Mouse (Mus musculus) olfactory bulb, adult 2 months (tissue): ENCODE measurements around the gene Steap3.

ENCODE experiments used
- CTCF ChIP-seq: fragments of 200-500 bp; IDR thresholded peaks from 2 replicates; pipeline ENCODE4 v1.5.1; 2012; ENCODE audit warnings: low read depth, mild to moderate bottlenecking, low read length, moderate library complexity; ENCODE audit not compliant: insufficient read depth
- POLR2A ChIP-seq: fragments of 200-500 bp; IDR thresholded peaks from 2 replicates; pipeline ENCODE4 v1.6.1; 2012; ENCODE audit warnings: mild to moderate bottlenecking, low read depth, low read length, moderate library complexity; ENCODE audit not compliant: insufficient read depth

- TF ChIP-seq CTCF (no peak), POLR2A (no peak)
These were observed 2.7 kb upstream of the Steap3 start for GRCm38 (mm10) chr1:120275224-120275623.
